Mouse (Mus musculus): Measurements from ENCODE around the gene Rasl12. TPM values are rescaled to one million over a fixed set of nuclear protein-coding genes. Genes with fewer than 3 reads are reported as not detected.

The Rasl12 gene
- total and polyA plus RNA-seq, 3 experiments: 0.13 TPM; not detected in 2

DNA sequence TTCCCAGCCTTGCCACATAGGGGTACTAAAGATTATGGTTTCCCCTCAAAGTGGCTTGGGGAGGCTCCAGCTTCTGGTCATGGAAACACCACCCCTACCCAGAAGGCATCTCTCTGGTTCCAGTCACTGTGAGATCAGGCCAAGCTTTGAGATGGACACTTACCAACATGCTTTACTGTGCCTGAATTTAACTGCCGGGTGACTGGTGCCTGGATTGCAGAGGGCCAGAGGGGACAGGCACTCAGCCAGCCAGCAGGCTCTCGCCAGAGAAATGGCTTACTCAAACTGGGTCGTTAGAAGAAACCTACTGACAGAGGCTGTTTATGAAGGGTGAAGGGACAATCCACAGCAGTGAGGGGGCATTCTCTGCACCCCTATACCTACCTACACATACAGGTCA, 14.0 kb upstream of the Rasl12 start:
- Histone ChIP-seq H3K79me2 (replicated peaks; ENCODE audit: control insufficient read depth, extremely low read depth, insufficient read depth, poor library complexity, severe bottlenecking) (no peaks in the 10 kb centered on the region), H3K27ac (ENCODE audit: insufficient read depth, low read depth) (no peak overlapping the region), H3K27me3 (replicated peaks) (no peaks in the 10 kb centered on the region), H3K4me3 (replicated peaks in 1 of 3; ENCODE audit: low read depth in 2 of 3, low read length in 2 of 3, poor library complexity in 1 of 3) (no peak overlapping the region), H3K9me3 (replicated peaks; ENCODE audit: low read length) (no peaks in the 10 kb centered on the region), H3K9ac (ENCODE audit: insufficient read depth, low read depth) (no peak overlapping the region), H3K36me3 (replicated peaks in 1 of 2; ENCODE audit: control insufficient read depth in 1 of 2, insufficient read depth in 1 of 2, low read length in 1 of 2) (no peaks in the 10 kb centered on the region), H3K4me1 (ENCODE audit: control insufficient read depth in 1 of 2, insufficient read depth in 2 of 2) (peaks cover 0 to 4% of the 10 kb centered on the region in 2 experiments; a peak in 1 of 4 replicates), H3K4me2 (ENCODE audit: insufficient read depth, low read depth, poor library complexity, severe bottlenecking) (no peak overlapping the region)
- dilution Hi-C loops (cut with MboI; ENCODE audit: extremely low pct_ligation_motif_present, extremely low pct_unique_long_range_greater_than_20kb, low sequenced_read_pairs): no loop called here
- no peak for TF ChIP-seq MAFK (IDR thresholded peaks at IDR 0.05; ENCODE audit: insufficient replicate concordance, low read length)
- TF ChIP-seq E2F4 (IDR thresholded peaks at IDR 0.05; ENCODE audit: insufficient replicate concordance, low read depth, low read length): no peak
- no peak for TF ChIP-seq PAX5 (IDR thresholded peaks at IDR 0.05; ENCODE audit: low read length)
- TF ChIP-seq ELF1 (IDR thresholded peaks at IDR 0.05; ENCODE audit: low read depth, low read length): no peak
- no peak for TF ChIP-seq RAD21 (IDR thresholded peaks at IDR 0.05; ENCODE audit: low read depth, low read length)
- TF ChIP-seq MAZ (IDR thresholded peaks at IDR 0.05; ENCODE audit: low read depth, low read length): no peak
- no peak for TF ChIP-seq JUN (IDR thresholded peaks at IDR 0.05; ENCODE audit: insufficient read depth, low read depth, low read length)
- no peak for TF ChIP-seq ZKSCAN1 (IDR thresholded peaks at IDR 0.05; ENCODE audit: borderline replicate concordance, low read depth, low read length)
- TF ChIP-seq NELFE (IDR thresholded peaks at IDR 0.05; ENCODE audit: low read depth, low read length): no peak
- no peak for TF ChIP-seq MXI1 (IDR thresholded peaks at IDR 0.05; ENCODE audit: low read depth, low read length)
- DNase-seq (ENCODE audit: extremely low read depth): no peak
- in situ Hi-C loops (cut with MboI; ENCODE audit: low pct_ligation_motif_present, low pct_unique_long_range_greater_than_20kb, low sequenced_read_pairs): loop anchor here (5.0 kb wide), 1 partner anchor 43 kb away; no protein-coding TSS in a partner anchor

DNA sequence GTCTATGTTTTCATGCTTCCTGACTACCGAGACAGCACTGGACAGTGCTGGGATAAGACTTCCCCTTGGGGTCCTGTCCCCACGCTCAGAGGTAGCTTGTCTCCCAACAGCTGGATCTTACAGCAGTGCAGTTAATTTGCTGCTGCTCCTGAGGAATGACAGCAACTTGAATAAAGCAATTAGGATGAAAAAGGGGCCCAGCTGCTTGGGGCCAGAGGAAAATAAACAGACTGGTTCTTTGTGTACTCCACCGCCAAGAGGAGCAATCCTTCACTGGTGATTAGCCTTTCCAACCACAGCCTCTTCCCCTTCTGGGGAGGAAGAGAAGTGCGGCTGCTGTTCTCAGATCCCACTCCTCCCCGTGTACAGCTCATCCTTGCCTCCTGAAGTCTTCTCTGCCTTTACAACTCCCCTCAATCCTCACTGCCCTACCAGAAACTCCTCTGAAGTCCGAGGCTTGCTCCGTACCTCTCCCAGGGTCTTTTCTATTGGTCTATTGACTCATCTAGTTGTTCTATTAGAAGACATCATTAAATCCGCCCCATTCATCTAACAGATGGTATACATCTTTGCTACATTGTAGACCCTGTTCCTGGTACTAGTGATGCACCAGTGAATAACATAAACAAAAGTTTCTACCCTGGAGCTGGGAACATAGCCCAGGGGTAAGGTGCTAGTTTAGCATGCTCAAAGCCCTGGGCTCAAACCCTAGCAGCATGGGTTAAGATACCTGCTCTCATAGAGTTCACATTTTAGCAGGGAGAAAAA, 11.7 kb upstream of the Rasl12 start:
- no peak overlapping the region for H3K4me2 ChIP-seq (ENCODE audit: insufficient read depth, low read depth, poor library complexity, severe bottlenecking)
- in situ Hi-C loops (cut with MboI; ENCODE audit: low pct_ligation_motif_present, low pct_unique_long_range_greater_than_20kb, low sequenced_read_pairs): no loop called here
- H3K9ac ChIP-seq (ENCODE audit: insufficient read depth, low read depth): no peak overlapping the region

More for the DNA sequence above, 11.7 kb upstream of the Rasl12 start:
- TF ChIP-seq ZMIZ1 (IDR thresholded peaks at IDR 0.05; ENCODE audit: low read depth, low read length): no peak
- no peak for TF ChIP-seq POLR2A (IDR thresholded peaks at IDR 0.05; ENCODE audit: low read depth, low read length)
- TF ChIP-seq UBTF (IDR thresholded peaks at IDR 0.05; ENCODE audit: low read depth, low read length): no peak
- no peaks in the 10 kb centered on the region for H3K27me3 ChIP-seq (replicated peaks)
- peaks cover 4% of the 10 kb centered on the region for H3K9me3 ChIP-seq (replicated peaks; ENCODE audit: low read length)
- dilution Hi-C loops (cut with MboI; ENCODE audit: extremely low pct_ligation_motif_present, extremely low pct_unique_long_range_greater_than_20kb, low sequenced_read_pairs): no loop called here
- H3K36me3 ChIP-seq (replicated peaks in 1 of 2; ENCODE audit: control insufficient read depth in 1 of 2, insufficient read depth in 1 of 2, low read length in 1 of 2): no peaks in the 10 kb centered on the region
- no peak overlapping the region for H3K27ac ChIP-seq (ENCODE audit: insufficient read depth, low read depth)
- H3K79me2 ChIP-seq (replicated peaks; ENCODE audit: control insufficient read depth, extremely low read depth, insufficient read depth, poor library complexity, severe bottlenecking): no peaks in the 10 kb centered on the region
- no peak for DNase-seq (ENCODE audit: extremely low read depth)
- no peak overlapping the region for H3K4me3 ChIP-seq (replicated peaks in 1 of 3; ENCODE audit: low read depth in 2 of 3, low read length in 2 of 3, poor library complexity in 1 of 3)
- peaks cover 0 to 2% of the 10 kb centered on the region in 2 experiments; a peak in 2 of 4 replicates for H3K4me1 ChIP-seq (ENCODE audit: control insufficient read depth in 1 of 2, insufficient read depth in 2 of 2)

Data from CH12.LX (cell line).